Mouse (Mus musculus) bone marrow macrophage, adult 2 months (primary cell): Measurements from ENCODE around the gene Cfap58. TPM values are rescaled to one million over a fixed set of nuclear protein-coding genes. Genes with fewer than 3 reads are reported as not detected.
A peak's percentile ranks its signal among the peaks of the same experiment; 100 is the strongest.

Experiments used
- H3K27ac ChIP-seq: 2 replicates; pipeline ENCODE4 v1.5.1; 2012; ENCODE audit warnings: low read depth, low read length; ENCODE audit not compliant: insufficient read depth
- H3K4me1 ChIP-seq: 2 replicates; pipeline ENCODE4 v1.6.1; 2012; ENCODE audit warnings: low read length; ENCODE audit not compliant: control insufficient read depth, insufficient read depth
- H3K4me3 ChIP-seq: 2 replicates; pipeline ENCODE4 v1.5.1; 2012; ENCODE audit warnings: mild to moderate bottlenecking, low read length, moderate library complexity; ENCODE audit not compliant: insufficient read depth
- CTCF ChIP-seq: IDR thresholded peaks from 2 replicates; pipeline ENCODE4 v1.5.1; 2012; ENCODE audit warnings: low read depth, mild to moderate bottlenecking, low read length, moderate library complexity
- POLR2A ChIP-seq: IDR thresholded peaks from 2 replicates; pipeline ENCODE4 v1.6.1; 2012; ENCODE audit warnings: mild to moderate bottlenecking, low read depth, low read length, borderline replicate concordance
- polyA plus RNA-seq: library from polyadenylated mRNA; stranded (reverse); fragments of >200 nt; gene quantifications from 2 replicates; pipeline ENCODE4 v1.2.4, GENCODE M21; 2012; ENCODE audit not compliant: missing spikeins, insufficient read depth, insufficient read length

The Cfap58 gene
- polyA plus RNA-seq, 1 experiment, result not detected

DNA sequence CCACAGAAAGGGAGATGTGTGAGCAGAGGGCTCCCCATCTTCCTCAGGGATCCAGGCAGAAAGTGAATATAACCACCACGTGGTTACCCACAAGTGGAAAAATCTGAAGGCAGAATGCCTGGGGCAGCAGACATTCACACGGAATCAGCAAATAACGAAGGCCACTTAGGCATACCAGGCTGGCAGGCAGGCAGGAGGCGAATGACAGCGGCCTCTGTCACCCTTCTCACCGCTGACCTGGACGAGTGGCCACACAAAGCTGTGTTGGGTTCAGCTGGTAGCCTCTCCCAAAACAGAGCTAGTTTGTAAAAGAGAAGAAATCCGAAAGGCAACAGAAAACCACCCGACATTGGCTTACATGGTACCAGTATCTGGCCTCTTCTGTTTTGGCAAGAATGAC is 19.5 kb upstream of the Cfap58 start:
- Histone ChIP-seq H3K4me3 (peak overlapping the region; percentile 80), H3K4me1 (peaks cover 15% of the 10 kb centered on the region), H3K27ac (peak overlapping the region; percentile 40)
- TF ChIP-seq POLR2A (no peak), CTCF (no peak)

DNA sequence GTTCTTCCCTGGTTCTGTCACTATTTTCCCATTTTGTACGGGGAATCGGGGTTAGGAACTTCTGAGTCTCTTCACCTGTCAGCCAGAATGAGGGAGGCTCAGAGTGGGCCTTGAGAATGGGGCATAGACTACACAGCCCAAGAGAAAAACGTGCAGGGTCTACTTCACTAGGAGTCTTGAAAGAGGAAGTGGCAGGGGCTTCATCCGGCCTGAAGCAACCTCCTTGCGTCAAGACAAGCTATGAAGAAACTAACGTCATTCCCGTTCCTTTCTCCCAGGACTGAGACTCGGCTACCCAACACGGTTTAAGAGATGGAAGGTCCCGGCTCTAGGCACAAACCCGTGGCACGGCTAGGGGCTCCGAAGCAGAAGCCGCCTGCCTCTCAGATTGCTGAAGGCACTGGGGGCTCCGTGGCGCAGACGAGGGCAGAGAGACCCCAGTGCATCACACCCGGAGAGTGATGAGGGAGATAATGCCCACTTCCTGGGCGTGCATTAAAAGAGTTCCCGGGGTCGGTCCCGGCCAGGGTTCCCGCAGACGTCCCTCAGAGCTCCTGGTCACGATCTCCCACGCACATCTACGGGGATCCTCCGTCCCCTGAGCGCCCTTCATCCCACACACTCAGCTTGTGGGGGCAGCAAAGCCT is 18.9 kb upstream of the Cfap58 start:
- peaks cover 19% of the 10 kb centered on the region for H3K4me1 ChIP-seq
- peak overlapping the region; percentile 44 for H3K27ac ChIP-seq
- no peak for TF ChIP-seq POLR2A
- no peak for TF ChIP-seq CTCF
- peak overlapping the region; percentile 80 for H3K4me3 ChIP-seq

DNA sequence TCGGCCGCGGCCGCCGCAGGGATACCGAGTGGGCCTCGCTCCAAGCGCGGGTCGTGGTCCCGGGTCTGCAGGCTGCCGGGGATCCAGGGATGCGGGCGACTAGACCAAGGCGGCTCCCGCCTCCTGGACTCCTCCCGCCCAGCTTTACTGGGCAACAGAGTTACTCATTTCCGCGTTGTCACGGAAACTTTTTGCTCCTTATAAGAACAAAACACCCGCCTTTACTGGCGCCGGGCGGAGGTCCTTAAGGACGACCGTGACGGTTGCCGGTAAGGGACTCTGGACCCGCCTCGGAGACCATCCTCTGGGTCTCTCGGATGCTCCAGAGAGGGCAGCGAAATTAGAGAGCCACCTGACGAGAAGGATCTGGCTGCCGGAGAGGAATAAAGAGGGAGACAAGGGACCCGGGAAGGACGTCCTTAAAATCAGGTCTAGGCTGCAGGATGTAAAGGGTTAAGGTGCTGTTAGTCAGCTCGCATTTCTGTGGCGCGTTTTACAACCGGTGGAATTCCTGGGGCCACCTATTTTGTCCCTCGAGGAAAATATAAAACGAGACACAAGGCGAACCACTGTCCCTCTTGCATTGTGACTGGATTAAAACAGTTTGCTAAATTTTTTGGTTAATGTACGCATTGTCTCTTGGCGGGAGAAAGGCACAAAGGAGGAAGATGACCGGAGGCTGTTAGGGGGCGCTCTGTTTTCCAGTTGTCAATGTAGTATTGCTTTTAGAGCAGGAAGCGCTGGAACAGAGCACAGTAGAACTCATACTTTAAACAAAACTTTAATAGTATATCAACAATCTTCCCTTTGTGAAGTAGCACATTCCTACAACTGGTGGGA is 18.1 kb upstream of the Cfap58 start, which contains the start of the genes Cfap43 and Itprip:
TSS of gene Cfap43 (minus strand) at position 162 of the 840 bp plus-strand sequence.
TSS of gene Itprip (minus strand) at position 174 of the 840 bp plus-strand sequence.
- TF ChIP-seq CTCF (peak; percentile 43; the same call in 1 of the 2 replicates), POLR2A (no peak)
- Histone ChIP-seq H3K4me1 (peaks cover 22% of the 10 kb centered on the region), H3K27ac (peak within 1 kb of the TSS; percentile 77), H3K4me3 (peak within 1 kb of the TSS; percentile 80)

DNA sequence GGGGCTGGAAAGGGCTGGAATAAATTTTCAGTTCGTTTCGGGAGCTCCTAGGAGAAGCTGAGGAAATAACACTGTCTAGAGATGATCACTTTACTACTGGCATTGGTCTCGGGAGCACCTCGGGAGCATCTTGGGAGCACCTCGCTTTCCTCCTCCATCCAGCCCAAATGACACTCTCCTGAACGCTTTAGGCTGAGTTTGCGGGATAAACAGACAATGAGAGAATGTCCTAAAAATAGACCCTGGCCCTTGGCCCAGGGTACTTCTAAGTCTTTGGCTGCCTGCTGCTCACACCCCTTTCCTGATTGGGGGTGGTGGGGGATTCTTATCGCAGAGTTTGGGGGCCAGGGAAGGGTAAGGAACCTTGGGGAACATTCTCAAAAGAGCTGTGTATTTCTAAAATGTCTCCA is 17.5 kb upstream of the Cfap58 start:
- Histone ChIP-seq H3K27ac (peak overlapping the region; percentile 77), H3K4me1 (peaks cover 22% of the 10 kb centered on the region), H3K4me3 (peak overlapping the region; percentile 80)
- no peak for TF ChIP-seq CTCF
- TF ChIP-seq POLR2A, result no peak

DNA sequence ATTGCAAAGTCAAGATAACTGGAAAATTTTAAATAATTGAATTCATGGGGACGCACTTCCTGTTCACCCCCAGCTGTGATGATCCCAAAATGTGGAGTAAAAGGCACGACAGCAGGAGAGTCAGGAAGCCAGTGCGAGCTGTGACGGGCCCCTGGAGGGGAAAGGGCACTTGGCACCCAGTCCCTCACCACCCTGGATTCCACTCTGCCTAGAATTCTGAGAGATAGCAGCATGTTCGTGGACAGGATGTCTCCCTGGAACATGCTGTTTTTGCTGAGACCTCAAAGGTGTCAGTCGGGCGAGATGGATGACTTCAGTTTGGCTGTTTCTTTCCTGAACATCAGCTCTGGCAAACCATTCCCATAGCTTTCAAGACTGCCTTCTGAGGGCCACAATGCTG is 11.7 kb upstream of the Cfap58 start:
- Histone ChIP-seq H3K4me1 (peaks cover 6% of the 10 kb centered on the region), H3K4me3 (no peak overlapping the region), H3K27ac (no peak overlapping the region)
- TF ChIP-seq CTCF (no peak), POLR2A (no peak)

DNA sequence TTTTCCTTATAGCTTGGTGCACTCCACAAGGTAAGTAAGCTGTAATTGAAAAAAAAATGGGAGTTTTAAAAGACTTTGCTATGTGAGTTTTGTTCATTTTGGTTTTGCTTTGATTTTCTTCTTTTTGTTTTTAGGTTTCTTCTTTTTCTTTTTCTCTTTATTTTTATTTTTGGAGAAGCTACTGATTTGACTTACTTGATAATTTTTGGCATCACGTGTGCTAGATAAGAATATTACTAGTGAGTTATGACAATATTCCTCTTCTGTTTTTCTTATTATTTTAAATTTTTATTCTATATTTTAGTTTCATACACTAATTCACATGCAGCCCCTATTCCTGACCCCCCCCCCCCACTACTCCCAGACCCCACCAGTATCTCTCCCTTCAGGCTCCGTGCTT is 10.4 kb upstream of the Cfap58 start:
- Histone ChIP-seq H3K4me3 (no peak overlapping the region), H3K4me1 (peaks cover 6% of the 10 kb centered on the region), H3K27ac (no peak overlapping the region)
- TF ChIP-seq CTCF, result no peak
- no peak for TF ChIP-seq POLR2A

DNA sequence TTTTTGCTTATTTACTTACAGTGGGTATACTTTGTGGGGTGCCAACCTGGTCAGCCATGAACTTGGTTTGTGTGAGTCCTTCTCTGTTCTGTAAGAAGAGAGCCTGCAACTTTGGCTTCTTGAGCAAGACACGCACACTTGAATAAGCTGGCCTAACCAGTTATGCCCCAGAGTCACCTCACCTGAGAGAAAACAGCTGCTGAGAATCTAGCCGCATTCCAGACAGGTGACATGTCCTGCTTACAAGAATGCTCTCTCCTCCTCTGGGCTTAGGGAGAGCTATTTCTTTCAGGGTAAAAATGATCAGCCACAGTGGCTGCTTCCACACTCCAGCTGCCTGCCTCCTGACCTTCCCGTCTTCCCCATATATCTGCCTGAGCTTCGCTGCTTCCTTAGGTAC is 8.4 kb upstream of the Cfap58 start:
- TF ChIP-seq POLR2A (no peak), CTCF (no peak)
- no peaks in the 10 kb centered on the region for H3K4me1 ChIP-seq
- H3K4me3 ChIP-seq, result no peak overlapping the region
- no peak overlapping the region for H3K27ac ChIP-seq

DNA sequence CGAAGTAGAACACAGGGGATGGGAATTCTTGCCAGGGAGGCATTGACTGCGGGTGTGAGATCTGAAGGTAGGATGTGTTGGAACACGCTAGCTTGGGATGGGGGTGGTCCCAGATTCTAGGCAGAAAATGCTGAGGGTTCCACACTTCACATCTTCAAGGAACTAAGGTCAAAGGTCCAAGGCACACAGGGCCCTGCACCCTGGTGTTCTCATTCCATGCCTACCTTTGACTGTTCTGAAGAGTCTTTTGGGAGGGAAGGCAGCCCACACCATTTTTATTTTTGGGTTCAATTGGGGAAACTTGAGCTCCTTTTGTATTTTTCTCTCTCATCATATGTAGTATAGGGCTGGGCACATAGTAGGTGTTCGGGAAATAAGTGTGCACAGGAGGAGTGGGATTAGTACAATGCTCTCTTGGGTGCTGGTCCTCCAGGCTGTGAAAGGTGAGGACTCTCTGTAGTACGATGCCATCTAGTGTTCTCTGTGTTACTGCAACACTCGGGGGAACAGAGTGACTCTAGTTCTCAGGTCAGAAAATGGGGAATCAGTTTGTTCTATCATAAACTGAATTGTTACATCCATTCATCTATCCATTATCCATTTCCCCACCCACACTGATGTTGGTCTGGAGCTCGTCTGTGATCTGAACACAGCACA is 5.4 kb upstream of the Cfap58 start:
- H3K4me3 ChIP-seq, result no peak overlapping the region
- TF ChIP-seq POLR2A, result no peak
- TF ChIP-seq CTCF, result no peak

DNA sequence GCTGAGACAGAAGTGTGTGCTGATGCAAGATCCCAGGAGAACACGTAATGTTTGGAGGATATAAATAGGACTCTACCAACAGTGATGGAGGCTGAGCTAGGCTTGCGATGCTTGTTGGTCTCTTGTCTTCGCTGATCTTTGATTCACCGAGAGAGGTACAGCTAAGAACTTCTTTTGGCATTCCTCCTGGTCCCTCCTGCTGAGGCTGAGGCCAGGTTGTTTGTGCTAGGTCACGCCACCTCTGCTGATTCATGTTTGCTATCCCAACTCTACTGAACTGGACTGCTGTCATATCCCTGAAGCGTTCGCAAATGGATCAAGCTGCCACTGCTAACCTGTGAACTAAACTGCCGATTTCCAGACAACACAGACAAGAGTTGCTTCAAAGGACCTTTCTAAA is 3.3 kb upstream of the Cfap58 start:
- no peak for TF ChIP-seq CTCF
- TF ChIP-seq POLR2A, result no peak
- no peak overlapping the region for H3K4me3 ChIP-seq
- H3K27ac ChIP-seq, result no peak overlapping the region
- H3K4me1 ChIP-seq, result peaks cover 7% of the 10 kb centered on the region

More for the DNA sequence above, 5.4 kb upstream of the Cfap58 start:
- Histone ChIP-seq H3K4me1 (peaks cover 7% of the 10 kb centered on the region), H3K27ac (no peak overlapping the region)
